10 mouse cellular contexts compared by ENCODE assay signal in genomic region chr5:89763189-89764187, GRCm38 (mm10).
A peak's percentile ranks its signal among the peaks of the same experiment; 100 is the strongest.
DNase-seq lines count a peak whose midpoint lies in the region; ATAC-seq and TF ChIP-seq lines count a peak whose summit lies in the region.
"Had no signal": no experiment of that assay in that cellular context is flagged by ENCODE, and none has a peak within 500 bp of the region (broad histone marks: within the 10 kb centered on the region; RNA-seq: fewer than 3 reads in every experiment).

No protein-coding gene starts in this region.

- no peak for DNase-seq in heart, embryonic 10.5 days (ENCODE audit: low spot score)
- DNase-seq in heart, postnatal 25 days (ENCODE audit: low spot score), result no peak
- peak; percentile 74 for DNase-seq in embryo, embryonic 10.5 days (ENCODE audit: low spot score)
- DNase-seq in midbrain, postnatal 0 days (ENCODE audit: low spot score), result no peak
- no peak for DNase-seq in lung, postnatal 10 days
- no peak for DNase-seq in lung, postnatal 36 days
- no peak for DNase-seq in right cerebral cortex, postnatal 36 days (ENCODE audit: low spot score in 2 of 2)
- DNase-seq: kidney, postnatal 25 days had no signal

- H3K4me1 ChIP-seq in heart, embryonic 10.5 days, result peaks cover 9% of the 10 kb centered on the region; the same call in 1 of the 2 replicates
- H3K4me1 ChIP-seq in hindbrain, embryonic 12.5 days, result peaks cover 9% of the 10 kb centered on the region; the same call in 1 of the 2 replicates
- H3K4me1 ChIP-seq in midbrain, postnatal 0 days (ENCODE audit: insufficient read depth, low read length), result no peaks in the 10 kb centered on the region

- intact Hi-C loops in heart, postnatal 25 days (cut with DNase I), result no loop called here

- peak overlapping the region; percentile 2; the same call in 1 of the 2 replicates for H3K4me3 ChIP-seq in heart, embryonic 10.5 days
- H3K4me3 ChIP-seq in hindbrain, embryonic 12.5 days, result no peak overlapping the region
- no peak overlapping the region for H3K4me3 ChIP-seq in midbrain, postnatal 0 days (ENCODE audit: low read depth, low read length)
- H3K4me3 ChIP-seq: embryonic facial prominence, embryonic 12.5 days had no signal

- no peak for TF ChIP-seq CTCF in midbrain, postnatal 0 days (IDR thresholded peaks at IDR 0.05)

- H3K36me3 ChIP-seq in heart, embryonic 10.5 days, result no peaks in the 10 kb centered on the region
- no peaks in the 10 kb centered on the region for H3K36me3 ChIP-seq in hindbrain, embryonic 12.5 days
- H3K36me3 ChIP-seq in midbrain, postnatal 0 days (ENCODE audit: insufficient read depth, low read length), result no peaks in the 10 kb centered on the region
- H3K36me3 ChIP-seq: embryonic facial prominence, embryonic 12.5 days had no signal

- peak; percentile 66 for ATAC-seq in hindbrain, embryonic 12.5 days (ENCODE audit: low FRiP score)
- peak; percentile 77 for ATAC-seq in midbrain, postnatal 0 days (ENCODE audit: low FRiP score)

- H3K27ac ChIP-seq in heart, embryonic 10.5 days, result 0 out of 2 replicates have a peak overlapping the region, but pooled peaks have one; percentile 33
- H3K27ac ChIP-seq in hindbrain, embryonic 12.5 days, result no peak overlapping the region
- peak overlapping the region; percentile 18; the same call in 1 of the 2 replicates for H3K27ac ChIP-seq in midbrain, postnatal 0 days (ENCODE audit: low read depth, low read length)
- H3K27ac ChIP-seq: embryonic facial prominence, embryonic 12.5 days had no signal

- no peaks in the 10 kb centered on the region for H3K27me3 ChIP-seq in heart, embryonic 10.5 days (ENCODE audit: insufficient read depth, poor library complexity, severe bottlenecking)
- H3K27me3 ChIP-seq in hindbrain, embryonic 12.5 days, result no peaks in the 10 kb centered on the region
- no peaks in the 10 kb centered on the region for H3K27me3 ChIP-seq in midbrain, postnatal 0 days (ENCODE audit: insufficient read depth, low read length)
- H3K27me3 ChIP-seq: embryonic facial prominence, embryonic 12.5 days had no signal

- no peak overlapping the region for H3K9ac ChIP-seq in hindbrain, embryonic 12.5 days
- no peak overlapping the region for H3K9ac ChIP-seq in midbrain, postnatal 0 days (replicated peaks; ENCODE audit: low read length, poor library complexity, severe bottlenecking)
- H3K9ac ChIP-seq: embryonic facial prominence, embryonic 12.5 days had no signal

- H3K4me2 ChIP-seq in hindbrain, embryonic 12.5 days (replicated peaks), result 0 out of 2 replicates have a peak overlapping the region, but pooled peaks have one; percentile 19
- peak overlapping the region; percentile 20; the same call in 1 of the 2 replicates for H3K4me2 ChIP-seq in midbrain, postnatal 0 days (ENCODE audit: low read depth, low read length, poor library complexity, severe bottlenecking)
- H3K4me2 ChIP-seq: embryonic facial prominence, embryonic 12.5 days had no signal

- no peaks in the 10 kb centered on the region for H3K9me3 ChIP-seq in heart, embryonic 10.5 days
- no peaks in the 10 kb centered on the region for H3K9me3 ChIP-seq in hindbrain, embryonic 12.5 days (replicated peaks)
- no peaks in the 10 kb centered on the region for H3K9me3 ChIP-seq in midbrain, postnatal 0 days (ENCODE audit: low read length)
- H3K9me3 ChIP-seq: embryonic facial prominence, embryonic 12.5 days had no signal

- WGBS in heart, embryonic 10.5 days, result 17% methylated on average over 11 of the region's 11 CpGs
- WGBS in hindbrain, embryonic 12.5 days, result 13% methylated on average over 11 of the region's 11 CpGs
- 4% methylated on average over 11 of the region's 11 CpGs for WGBS in midbrain, postnatal 0 days
